Mouse (Mus musculus) lung, adult 2 months (tissue): ENCODE data around the gene Cacna1f. TPM values are rescaled to one million over a fixed set of nuclear protein-coding genes. Genes with fewer than 3 reads are reported as not detected.

Experiments used
- DNase-seq: peaks from one replicate; pipeline ENCODE4 v3.0.0; 2022
- H3K4me1 ChIP-seq: fragments of 200-500 bp; 2 replicates; pipeline ENCODE4 v1.6.1; 2011; ENCODE audit warnings: low read length; ENCODE audit not compliant: control insufficient read depth, insufficient read depth
- H3K4me3 ChIP-seq: fragments of 200-500 bp; replicated peaks from 2 replicates; pipeline ENCODE3; 2011; ENCODE audit warnings: low read depth, mild to moderate bottlenecking, control low read depth, low read length; ENCODE audit errors: extremely low read depth
- CTCF ChIP-seq: fragments of 200-500 bp; IDR thresholded peaks from 2 replicates; pipeline ENCODE4 v1.5.1; 2011; ENCODE audit warnings: mild to moderate bottlenecking, low read length, control low read depth; ENCODE audit not compliant: insufficient read depth
- POLR2A ChIP-seq: fragments of 200-500 bp; IDR thresholded peaks from 2 replicates; pipeline ENCODE4 v1.6.1; 2011; ENCODE audit warnings: low read depth, mild to moderate bottlenecking, control low read depth, low read length, borderline replicate concordance; ENCODE audit errors: extremely low read depth
- WGBS: fragments of 180-500 bp; shearing (Covaris S2); methylation state at CpG from one replicate; pipeline ENCODE4 v1.1.7; 2018; 5-methylcytosine and 5-hydroxymethylcytosine counted together
- polyA plus RNA-seq: library from polyadenylated mRNA; depleted of rRNA; stranded (reverse); fragments of >200 nt; gene quantifications from 2 replicates; pipeline ENCODE4 v1.2.3, GENCODE M21; 2012

Gene Cacna1f
- polyA plus RNA-seq, 1 experiment, result 0.11 TPM

GRCm38 (mm10) chrX:7574087-7574884 lies 32.6 kb upstream of the Cacna1f start, which contains the start of gene Ppp1r3f:
TSS of gene Ppp1r3f (minus strand) at chrX:7574283.
- DNase-seq, result peak; percentile 87
- WGBS, result 41% methylated on average over 65 of the region's 65 CpGs
- Histone ChIP-seq H3K4me1 (no peaks in the 10 kb centered on the region; the same call in 1 of the 2 replicates), H3K4me3 (peak within 1 kb of the TSS; percentile 86)
- no peak for TF ChIP-seq CTCF
- no peak for TF ChIP-seq POLR2A

- H3K4me3 ChIP-seq, result no peak overlapping the region
- TF ChIP-seq POLR2A, result no peak
- 30% methylated on average over 6 of the region's 6 CpGs for WGBS
- no peaks in the 10 kb centered on the region; the same call in 1 of the 2 replicates for H3K4me1 ChIP-seq
- DNase-seq, result no peak
Measured at GRCm38 (mm10) chrX:7574885-7575231, 32.0 kb upstream of the Cacna1f start.

- H3K4me1 ChIP-seq, result no peaks in the 10 kb centered on the region
- 81% methylated on average over 2 of the region's 2 CpGs for WGBS
- no peak for DNase-seq
- H3K4me3 ChIP-seq, result no peak overlapping the region
- TF ChIP-seq CTCF (no peak), POLR2A (no peak)
Measured at GRCm38 (mm10) chrX:7581151-7581550, 25.7 kb upstream of the Cacna1f start.

- no peak for TF ChIP-seq CTCF
- TF ChIP-seq POLR2A, result no peak
- 93% methylated on average over 11 of the region's 11 CpGs for WGBS
Measured at GRCm38 (mm10) chrX:7583881-7584280, 23.0 kb upstream of the Cacna1f start.

GRCm38 (mm10) chrX:7586356-7586755 lies 20.5 kb upstream of the Cacna1f start:
- Histone ChIP-seq H3K4me3 (no peak overlapping the region), H3K4me1 (no peaks in the 10 kb centered on the region)
- TF ChIP-seq POLR2A (no peak), CTCF (no peak)
- DNase-seq, result no peak
- 78% methylated on average over 5 of the region's 5 CpGs for WGBS

More at GRCm38 (mm10) chrX:7583881-7584280, 23.0 kb upstream of the Cacna1f start:
- DNase-seq, result no peak
- Histone ChIP-seq H3K4me1 (no peaks in the 10 kb centered on the region), H3K4me3 (no peak overlapping the region)

GRCm38 (mm10) chrX:7595371-7595770 lies 11.5 kb upstream of the Cacna1f start:
- Histone ChIP-seq H3K4me1 (no peaks in the 10 kb centered on the region), H3K4me3 (no peak overlapping the region)
- TF ChIP-seq POLR2A (no peak), CTCF (no peak)
- no peak for DNase-seq
- WGBS, result 78% methylated on average over 9 of the region's 9 CpGs

GRCm38 (mm10) chrX:7604004-7604403 lies 2.9 kb upstream of the Cacna1f start:
- no peak for DNase-seq

GRCm38 (mm10) chrX:7604879-7605574 lies 1.9 kb upstream of the Cacna1f start, which contains the start of gene Ccdc22:
TSS of gene Ccdc22 (minus strand) at chrX:7605517.
- DNase-seq, result peak; percentile 77
- Histone ChIP-seq H3K4me3 (peak within 1 kb of the TSS; percentile 95), H3K4me1 (no peaks in the 10 kb centered on the region)
- TF ChIP-seq POLR2A (peak; percentile 32; the same call in 1 of the 2 replicates), CTCF (no peak)
- 26% methylated on average over 28 of the region's 28 CpGs for WGBS

More at GRCm38 (mm10) chrX:7604004-7604403, 2.9 kb upstream of the Cacna1f start:
- no peak for TF ChIP-seq POLR2A
- no peak for TF ChIP-seq CTCF
- WGBS, result 78% methylated on average over 7 of the region's 7 CpGs
- Histone ChIP-seq H3K4me1 (no peaks in the 10 kb centered on the region), H3K4me3 (no peak overlapping the region)

GRCm38 (mm10) chrX:7605575-7605941 lies 1.3 kb upstream of the Cacna1f start:
- no peak for DNase-seq
- TF ChIP-seq CTCF, result no peak
- no peak for TF ChIP-seq POLR2A
- H3K4me1 ChIP-seq, result no peaks in the 10 kb centered on the region
- WGBS, result 32% methylated on average over 8 of the region's 8 CpGs
- H3K4me3 ChIP-seq, result no peak overlapping the region
